37 mouse cellular contexts compared by ENCODE assay signal in the genomic region with DNA sequence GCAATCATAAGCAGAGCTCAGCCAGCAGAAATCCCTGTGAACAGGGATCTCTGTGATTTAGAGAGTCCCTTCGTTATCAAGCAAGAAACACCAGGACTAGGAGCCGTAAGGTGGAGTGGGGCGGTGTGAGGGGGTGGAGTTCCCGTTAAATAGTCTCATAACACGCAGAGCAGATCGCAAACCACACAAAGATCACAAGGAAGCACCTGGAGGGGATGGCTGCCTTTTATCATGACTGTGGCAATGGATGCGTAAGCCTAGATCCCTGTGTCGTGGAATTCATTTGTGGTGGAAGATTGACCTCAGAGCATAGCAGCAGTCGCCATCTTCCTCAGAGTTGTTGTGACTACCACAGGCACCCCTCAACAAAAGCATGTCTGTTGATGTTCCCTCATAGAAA.
DNase-seq lines count a peak whose midpoint lies in the region; ATAC-seq and TF ChIP-seq lines count a peak whose summit lies in the region.
"Had no signal": no experiment of that assay in that cellular context is flagged by ENCODE, and none has a peak within 500 bp of the region (broad histone marks: within the 10 kb centered on the region; RNA-seq: fewer than 3 reads in every experiment).

No protein-coding gene starts in this region.

- H3K27ac ChIP-seq in liver, postnatal 0 days (ENCODE audit: low read depth) = no peak overlapping the region
- no peak overlapping the region for H3K27ac ChIP-seq in liver, embryonic 12.5 days
- H3K27ac ChIP-seq: embryonic facial prominence, embryonic 15.5 days; forebrain, embryonic 12.5 days; heart, embryonic 10.5 days; heart, embryonic 15.5 days; hindbrain, embryonic 12.5 days; hindbrain, postnatal 0 days; macrophage; neural tube, embryonic 13.5 days; stomach, postnatal 0 days had no signal

- ATAC-seq in liver, postnatal 0 days = no peak
- no peak for ATAC-seq in liver, embryonic 12.5 days
- peak; percentile 29 to 56; a peak in 3 of 4 replicates for ATAC-seq in hematopoietic stem cell, adult 5-6 weeks (replicated peaks in 1 of 2; ENCODE audit: insufficient read depth in 1 of 2, low FRiP score in 2 of 2, low TSS enrichment in 1 of 2, low read depth in 1 of 2, poor library complexity in 2 of 2, severe bottlenecking in 2 of 2)
- ATAC-seq in megakaryocyte, adult 5-6 weeks (ENCODE audit: poor library complexity, severe bottlenecking) = no peak
- ATAC-seq: forebrain, postnatal 0 days; hindbrain, postnatal 0 days; intestine, embryonic 16.5 days; Patski had no signal

- DNase-seq in liver, postnatal 0 days = no peak
- peak; percentile 23 for DNase-seq in MEL-GATA-1-ER (ENCODE audit: extremely low read depth, low read depth)
- peak; percentile 80 for DNase-seq in naive thymus-derived CD4-positive, alpha-beta T cell, adult 2 months (ENCODE audit: low read depth)
- no peak for DNase-seq in ovary, postnatal 10 days (ENCODE audit: low spot score)
- no peak for DNase-seq in urinary bladder, adult 18-20 months (ENCODE audit: low spot score in 2 of 2)
- DNase-seq: adrenal gland, postnatal 25 days; cerebellum, adult 18-20 months; cerebellum, postnatal 10 days; forebrain, postnatal 0 days; gastrocnemius, postnatal 14 days; heart, adult 11 months; kidney, adult 8-10 months; kidney, postnatal 14 days; lung, adult 2 months; lung, postnatal 10 days; right cerebral cortex, postnatal 14 days; spleen, adult 18-20 months; thymus, adult 18-20 months; thymus, postnatal 36 days had no signal

- H3K9me3 ChIP-seq in liver, postnatal 0 days (ENCODE audit: low read length) = no peaks in the 10 kb centered on the region
- no peaks in the 10 kb centered on the region for H3K9me3 ChIP-seq in liver, embryonic 12.5 days (replicated peaks)
- H3K9me3 ChIP-seq: embryonic facial prominence, embryonic 15.5 days; forebrain, embryonic 12.5 days; heart, embryonic 10.5 days; heart, embryonic 15.5 days; hindbrain, embryonic 12.5 days; limb, embryonic 12.5 days; neural tube, embryonic 13.5 days had no signal

- H3K4me3 ChIP-seq in liver, postnatal 0 days (ENCODE audit: low read depth, low read length) = no peak overlapping the region
- H3K4me3 ChIP-seq in liver, embryonic 12.5 days = no peak overlapping the region
- H3K4me3 ChIP-seq: embryonic facial prominence, embryonic 15.5 days; forebrain, embryonic 12.5 days; heart, embryonic 10.5 days; heart, embryonic 15.5 days; hindbrain, embryonic 12.5 days; limb, embryonic 12.5 days; myocyte; neural tube, embryonic 13.5 days had no signal

- H3K4me1 ChIP-seq in liver, postnatal 0 days (ENCODE audit: insufficient read depth) = peaks cover 5% of the 10 kb centered on the region; the same call in 1 of the 2 replicates
- H3K4me1 ChIP-seq in liver, embryonic 12.5 days = peaks cover 43% of the 10 kb centered on the region

- no peak overlapping the region for H3K4me2 ChIP-seq in liver, postnatal 0 days (ENCODE audit: low read depth, low read length)
- H3K4me2 ChIP-seq in liver, embryonic 12.5 days = no peak overlapping the region
- H3K4me2 ChIP-seq: embryonic facial prominence, embryonic 15.5 days; forebrain, embryonic 12.5 days; heart, embryonic 15.5 days; hindbrain, embryonic 12.5 days; limb, embryonic 12.5 days; liver, embryonic 11.5 days; midbrain, embryonic 11.5 days; neural tube, embryonic 13.5 days had no signal

- TF ChIP-seq CTCF in liver, postnatal 0 days (IDR thresholded peaks at IDR 0.05; ENCODE audit: low read depth) = no peak

- no peak overlapping the region for H3K9ac ChIP-seq in liver, postnatal 0 days (replicated peaks)
- H3K9ac ChIP-seq in liver, embryonic 12.5 days = no peak overlapping the region
- H3K9ac ChIP-seq: embryonic facial prominence, embryonic 15.5 days; forebrain, embryonic 12.5 days; forebrain, postnatal 0 days; heart, embryonic 15.5 days; hindbrain, embryonic 12.5 days; limb, embryonic 12.5 days; neural tube, embryonic 13.5 days had no signal

- no peaks in the 10 kb centered on the region for H3K36me3 ChIP-seq in liver, postnatal 0 days (replicated peaks; ENCODE audit: insufficient read depth, low read length)
- H3K36me3 ChIP-seq in liver, embryonic 12.5 days = no peaks in the 10 kb centered on the region
- H3K36me3 ChIP-seq: embryonic facial prominence, embryonic 15.5 days; forebrain, embryonic 12.5 days; heart, embryonic 10.5 days; heart, embryonic 15.5 days; hindbrain, embryonic 12.5 days; limb, embryonic 12.5 days; neural tube, embryonic 13.5 days had no signal

- 51% methylated on average over 9 of the region's 9 CpGs for WGBS in liver, postnatal 0 days (ENCODE audit: insufficient replicate concordance)
- 35% methylated on average over 9 of the region's 9 CpGs for WGBS in liver, embryonic 12.5 days (ENCODE audit: insufficient replicate concordance)

- no peaks in the 10 kb centered on the region for H3K27me3 ChIP-seq in liver, postnatal 0 days (ENCODE audit: insufficient read depth, low read length)
- H3K27me3 ChIP-seq in liver, embryonic 12.5 days (replicated peaks) = no peaks in the 10 kb centered on the region; the same call in 1 of the 2 replicates
- H3K27me3 ChIP-seq: embryonic facial prominence, embryonic 15.5 days; heart, embryonic 15.5 days; hindbrain, embryonic 12.5 days; limb, embryonic 12.5 days; neural tube, embryonic 13.5 days; Patski had no signal

- peak; percentile 29; the same call in 1 of the 2 replicates for TF ChIP-seq EP300 in liver, postnatal 0 days (IDR thresholded peaks at IDR 0.05; ENCODE audit: low read depth)

Comparison
In these comparisons a context has a peak if more than half of its experiments do, and no peak if none do; other contexts are left out.
1. ATAC-seq: peak in hematopoietic stem cell, adult 5-6 weeks (2 of 2); none in liver, postnatal 0 days (single experiment), liver, embryonic 12.5 days (single experiment) and megakaryocyte, adult 5-6 weeks (single experiment).
2. DNase-seq: peak in MEL-GATA-1-ER (single experiment) and naive thymus-derived CD4-positive, alpha-beta T cell, adult 2 months (single experiment); none in liver, postnatal 0 days (single experiment), ovary, postnatal 10 days (single experiment) and urinary bladder, adult 18-20 months (0 of 2).